Mouse (Mus musculus) layer of hippocampus, postnatal 25 days (tissue): ENCODE data around the gene Idh2. TPM values are rescaled to one million over a fixed set of nuclear protein-coding genes. Genes with fewer than 3 reads are reported as not detected.
"Not testable (repeated sequence)": the region's sequence is repeated elsewhere in the genome, so short reads cannot be mapped to it uniquely, and the experiment has no call there.

Experiments used
- DNase-seq, 2 experiments: peaks; one replicate each; pipeline ENCODE4 v3.0.0; 2022; ENCODE audit warnings: mixed read lengths in 2 of 2, low spot score in 1 of 2; ENCODE audit errors: extremely low spot score in 1 of 2
- total RNA-seq, 2 experiments: library from RNA; stranded (reverse); gene quantifications; 2 replicates each; pipeline ENCODE4 v1.2.3; 2021

Idh2 gene
- total RNA-seq, 2 experiments from 2014 or later: 62.2 to 67.0 TPM

DNA sequence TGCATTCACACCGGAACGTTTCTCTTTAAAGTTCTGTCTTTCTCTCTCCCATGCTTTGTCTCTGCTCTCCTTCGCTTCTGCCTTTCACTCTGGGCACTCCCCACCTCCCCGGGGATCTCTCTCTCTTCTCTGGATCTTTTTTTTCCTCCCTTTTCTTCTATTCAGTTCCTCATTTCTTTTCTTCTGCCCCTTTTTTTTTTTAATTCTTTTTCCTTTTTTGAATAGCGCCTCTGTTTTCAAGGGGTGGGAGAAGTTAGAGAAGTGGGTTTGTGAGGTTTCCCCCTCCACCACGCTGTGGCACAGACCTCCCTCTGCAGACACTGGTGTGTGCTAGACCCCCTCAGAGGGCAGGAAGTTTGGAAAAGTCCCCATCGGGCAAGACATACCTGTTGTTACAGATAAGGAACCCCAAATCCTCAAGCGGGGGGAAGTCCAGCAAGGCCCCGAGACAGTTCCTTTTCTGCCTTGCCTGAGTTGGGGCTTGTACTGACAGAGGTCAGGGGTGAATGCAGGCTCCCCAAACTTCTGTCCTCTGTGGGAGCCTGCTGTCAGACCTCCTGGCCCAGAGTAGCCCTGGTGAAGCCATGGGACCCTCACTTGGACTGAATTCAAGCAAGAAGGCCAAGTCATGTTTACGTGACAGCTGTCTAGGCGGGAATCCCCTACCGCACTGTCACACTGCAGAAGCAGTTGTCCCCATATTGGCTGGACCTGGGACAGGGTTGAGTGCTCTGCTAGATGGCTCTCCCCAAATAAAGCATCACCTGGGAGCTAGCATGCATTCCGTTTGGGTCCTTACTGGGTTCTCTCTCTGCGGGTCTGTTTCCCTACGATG is 51.1 kb downstream of the Idh2 start:
- no peak for DNase-seq

GRCm38 (mm10) chr7:80063244-80063643 is 51.9 kb downstream of the Idh2 start:
- no peak for DNase-seq

DNA sequence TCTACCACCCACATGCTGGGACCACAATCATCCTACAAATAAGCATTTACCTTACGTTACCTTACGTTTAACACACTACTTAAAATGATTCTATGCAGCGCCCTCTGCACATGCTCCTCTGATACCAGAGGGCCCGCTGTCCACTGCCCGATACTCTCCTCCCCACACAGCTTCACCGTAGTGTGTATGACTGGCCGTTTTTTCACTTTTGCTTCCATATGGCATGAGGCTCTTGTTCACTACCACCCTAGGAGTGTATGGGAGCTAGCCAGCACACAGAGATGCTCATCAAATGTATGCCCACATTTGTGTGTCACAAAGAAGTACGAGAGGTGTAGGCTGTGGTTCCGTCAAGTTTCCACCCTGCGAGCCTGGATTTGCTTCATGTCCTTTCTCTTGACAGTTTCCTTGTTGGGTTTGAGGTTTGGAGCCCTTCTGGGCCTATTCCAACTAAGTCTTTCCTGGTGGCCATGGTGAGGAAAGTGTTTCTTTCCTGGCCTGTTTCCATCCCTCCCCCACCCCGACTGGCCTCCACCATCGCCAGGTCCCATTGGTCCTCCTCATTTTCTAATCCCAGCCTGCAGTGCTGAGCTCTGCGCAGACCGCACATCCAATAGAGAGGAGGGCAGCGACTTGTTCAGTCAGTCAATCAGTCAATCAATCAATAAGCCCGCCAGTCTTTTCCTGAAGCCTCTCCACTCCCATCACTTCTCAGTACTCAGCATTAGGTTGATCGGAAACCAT is 52.9 kb downstream of the Idh2 start:
- no peak for DNase-seq

GRCm38 (mm10) chr7:80060012-80060778 is 55.0 kb downstream of the Idh2 start:
- no peak for DNase-seq

GRCm38 (mm10) chr7:80059064-80059838 is 55.9 kb downstream of the Idh2 start:
- no peak for DNase-seq

DNA sequence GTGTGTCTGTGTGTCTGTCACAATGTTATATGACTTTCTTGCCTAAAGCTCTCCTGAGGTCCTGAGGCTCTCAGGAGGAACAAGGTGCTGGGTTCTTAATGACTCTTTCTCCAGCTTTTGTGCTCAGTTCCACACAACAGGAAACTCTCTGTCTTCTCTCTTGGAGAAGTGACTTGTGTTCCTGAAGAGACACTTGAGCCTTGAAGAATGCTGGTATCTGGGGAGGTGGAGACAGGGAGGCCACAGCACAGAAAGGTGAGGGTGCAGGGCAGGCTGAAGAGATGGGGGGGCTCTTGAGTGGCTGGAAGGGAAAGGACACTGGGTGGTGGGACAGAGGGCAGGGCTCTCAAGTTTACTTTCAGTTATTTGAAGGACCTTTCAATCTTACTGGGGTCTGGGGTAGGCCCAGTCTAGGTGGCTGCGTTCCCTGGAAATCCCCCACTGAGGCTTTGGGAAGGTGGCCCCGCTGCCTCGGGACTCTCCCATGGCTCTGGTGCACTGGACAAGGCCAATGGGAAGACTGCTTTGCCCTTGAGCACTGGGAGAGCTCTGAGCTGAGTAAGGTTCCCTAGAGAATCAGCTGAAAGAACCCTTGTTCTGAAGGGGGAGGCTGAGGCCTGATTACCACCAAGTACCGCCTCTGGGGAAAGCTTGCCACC is 56.7 kb downstream of the Idh2 start:
- DNase-seq: no peak

- no peak for DNase-seq
Measured at GRCm38 (mm10) chr7:80057781-80058180, 57.4 kb downstream of the Idh2 start.

- DNase-seq: no peak
Measured at GRCm38 (mm10) chr7:80057002-80057691, 58.0 kb downstream of the Idh2 start.

DNA sequence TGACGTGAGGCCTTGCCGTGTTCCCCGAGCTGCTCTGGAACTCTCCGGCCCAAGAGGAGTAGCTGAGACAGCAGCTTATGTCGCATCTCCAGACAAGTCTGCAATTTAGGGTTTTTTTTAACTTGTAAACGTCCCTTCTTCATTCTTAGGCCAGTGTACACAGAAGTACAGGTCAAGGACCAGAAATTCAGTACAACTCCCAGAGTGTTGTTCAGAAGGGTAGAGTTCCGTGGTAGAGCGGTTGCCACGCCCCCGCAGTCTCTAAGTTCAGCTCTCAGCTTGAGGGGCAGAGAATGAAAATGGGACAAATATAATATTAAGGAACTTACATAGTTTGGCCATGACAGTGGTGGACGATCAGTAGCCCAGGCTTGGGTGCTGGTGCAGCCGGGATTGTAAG is 59.4 kb downstream of the Idh2 start:
- DNase-seq: no peak

DNA sequence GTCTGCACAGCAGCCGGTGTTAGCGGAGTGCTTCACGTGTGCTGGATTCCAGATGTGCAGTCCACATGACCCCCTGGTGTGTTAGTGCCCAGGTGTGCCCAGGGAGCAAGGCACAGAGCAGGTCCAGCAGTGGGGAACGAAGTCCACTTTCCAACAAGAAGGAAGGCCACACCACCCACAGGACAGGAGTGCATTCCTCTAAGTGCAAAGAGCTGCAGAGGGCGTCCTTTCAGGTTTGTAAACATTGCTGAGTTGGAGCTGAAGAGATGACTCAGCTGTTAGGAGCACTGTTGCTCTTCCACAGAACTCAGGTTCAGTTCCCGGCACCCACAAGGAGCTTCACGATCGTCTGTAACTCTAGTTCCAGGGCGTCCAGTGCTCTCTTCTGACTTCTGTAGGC is 62.0 kb downstream of the Idh2 start:
- DNase-seq: no peak

DNA sequence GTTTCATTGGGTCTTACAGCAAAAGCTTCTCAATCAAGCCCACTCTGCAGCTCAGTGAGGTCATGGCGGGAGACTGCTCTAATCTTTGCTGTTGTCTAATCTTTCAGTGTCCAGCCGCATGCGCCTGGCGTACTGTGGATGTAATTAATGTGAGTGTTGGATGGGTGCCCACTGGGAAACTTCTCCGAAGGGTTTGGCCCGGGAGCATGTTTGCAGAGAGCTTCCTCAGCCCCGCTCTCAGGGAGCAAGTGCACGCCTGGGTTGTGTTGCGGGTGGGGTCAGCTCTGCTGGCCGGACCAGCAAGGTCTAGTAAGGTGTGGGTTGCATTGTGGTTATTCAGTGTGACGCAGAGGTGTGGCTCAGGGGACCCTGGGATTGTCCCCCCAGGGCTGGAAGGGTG is 62.9 kb downstream of the Idh2 start:
- DNase-seq: no peak

GRCm38 (mm10) chr7:80051835-80052234 is 63.4 kb downstream of the Idh2 start:
- DNase-seq: no peak

DNA sequence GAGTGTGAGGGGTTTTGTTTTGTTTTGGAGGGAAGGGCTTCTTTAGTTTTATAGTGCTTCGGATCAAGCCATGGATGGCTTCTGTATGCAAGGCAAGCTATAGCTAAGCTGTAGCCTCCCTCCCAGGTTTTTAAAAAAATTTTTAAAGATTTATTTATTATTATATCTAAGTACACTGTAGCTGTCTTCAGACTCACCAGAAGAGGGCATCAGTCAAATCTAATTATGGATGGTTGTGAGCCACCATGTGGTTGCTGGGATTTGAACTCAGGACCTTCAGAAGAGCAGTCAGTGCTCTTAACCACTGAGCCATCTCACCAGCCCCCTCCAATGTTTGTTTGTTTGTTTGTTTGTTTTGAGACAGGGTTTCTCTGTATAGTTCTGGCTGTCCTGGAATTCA is 64.8 kb downstream of the Idh2 start:
- DNase-seq: not testable (repeated sequence)

- DNase-seq: no peak
Measured at GRCm38 (mm10) chr7:80049746-80050145, 65.4 kb downstream of the Idh2 start.

DNA sequence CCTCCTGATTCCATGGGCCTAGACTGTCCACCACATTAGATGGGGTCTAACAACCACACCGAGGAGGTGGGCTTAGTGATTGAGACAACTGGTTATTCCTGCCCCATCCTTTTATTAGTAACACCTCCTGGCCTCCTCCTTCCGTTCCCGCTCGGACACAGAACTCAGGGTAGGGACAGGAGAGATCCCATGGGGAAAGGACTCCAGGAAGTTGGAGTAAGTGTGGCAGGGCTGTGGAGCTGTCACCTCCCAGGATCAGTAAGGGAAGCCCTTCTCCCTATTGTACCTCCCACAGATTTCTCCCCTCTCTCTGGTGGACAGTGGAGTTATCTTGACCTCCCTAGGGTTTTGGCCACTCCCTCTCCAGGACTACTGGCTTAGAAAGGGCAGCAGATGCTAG is 68.2 kb downstream of the Idh2 start:
- DNase-seq: no peak
